Mouse (Mus musculus): ENCODE results near the gene Kcnq4. TPM values are rescaled to one million over a fixed set of nuclear protein-coding genes. Genes with fewer than 3 reads are reported as not detected.

The Kcnq4 gene
- total and polyA plus RNA-seq, 3 experiments: 0.05 TPM; not detected in 2

DNA sequence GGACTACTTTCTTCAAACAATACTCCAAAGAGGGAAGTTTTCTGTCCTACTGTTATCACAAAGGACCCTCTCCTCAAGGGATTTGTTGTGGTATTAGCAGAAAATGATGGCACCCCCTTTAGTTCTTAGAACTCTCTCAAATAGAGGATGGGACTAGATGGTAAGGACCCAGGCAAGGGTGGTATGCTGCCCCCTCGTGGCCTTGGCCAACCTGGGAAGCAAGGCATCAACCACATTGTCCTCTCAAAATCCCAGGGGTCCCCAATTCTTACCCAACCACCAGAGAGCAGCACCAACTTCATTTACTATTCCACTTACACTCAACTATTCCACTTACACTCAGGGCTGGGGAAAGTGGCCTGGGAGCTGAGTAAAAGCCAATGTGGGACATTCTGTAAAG lies 6.9 kb upstream of the Kcnq4 start:
- peaks cover 38% of the 10 kb centered on the region for H3K36me3 ChIP-seq (replicated peaks)
- peaks cover 27% of the 10 kb centered on the region for H3K27me3 ChIP-seq (ENCODE audit: insufficient read depth, low read length)
- H3K9me3 ChIP-seq (replicated peaks): no peaks in the 10 kb centered on the region
- peak; percentile 61 for DNase-seq (ENCODE audit: low spot score)
- H3K4me3 ChIP-seq (ENCODE audit: low read depth, low read length): no peak overlapping the region
- H3K4me1 ChIP-seq (ENCODE audit: insufficient read depth, low read depth, low read length): peaks cover 8% of the 10 kb centered on the region
- TF ChIP-seq CTCF (IDR thresholded peaks at IDR 0.05; ENCODE audit: low read depth, low read length) (peak; percentile 58), POLR2AphosphoS5 (IDR thresholded peaks at IDR 0.05; ENCODE audit: insufficient replicate concordance, low read depth, low read length) (no peak)
- ATAC-seq (ENCODE audit: extremely low read depth, insufficient number of reproducible peaks, low FRiP score, poor library complexity, severe bottlenecking): no peak; the same call in 1 of the 2 replicates

GRCm38 (mm10) chr4:120749601-120750000 lies 1.2 kb upstream of the Kcnq4 start:
- Histone ChIP-seq H3K4me1 (ENCODE audit: insufficient read depth, low read depth, low read length) (peaks cover 5% of the 10 kb centered on the region), H3K4me3 (ENCODE audit: low read depth, low read length) (no peak overlapping the region), H3K36me3 (replicated peaks) (no peaks in the 10 kb centered on the region), H3K27me3 (ENCODE audit: insufficient read depth, low read length) (peaks cover 79% of the 10 kb centered on the region), H3K9me3 (replicated peaks) (peaks cover 3% of the 10 kb centered on the region; the same call in 1 of the 2 replicates)
- ATAC-seq (ENCODE audit: extremely low read depth, insufficient number of reproducible peaks, low FRiP score, poor library complexity, severe bottlenecking): no peak
- no peak for DNase-seq (ENCODE audit: low spot score)
- TF ChIP-seq TAL1 (conservative IDR thresholded peaks at IDR 0.05; ENCODE audit: low read depth, low read length) (no peak), CTCF (IDR thresholded peaks at IDR 0.05; ENCODE audit: low read depth, low read length) (no peak), GATA2 (IDR thresholded peaks at IDR 0.05; ENCODE audit: borderline replicate concordance, low read depth, low read length) (no peak), GATA1 (IDR thresholded peaks at IDR 0.05; ENCODE audit: borderline replicate concordance, low read length) (no peak), POLR2AphosphoS5 (IDR thresholded peaks at IDR 0.05; ENCODE audit: insufficient replicate concordance, low read depth, low read length) (no peak)

- H3K9me3 ChIP-seq (replicated peaks): peaks cover 3% of the 10 kb centered on the region; the same call in 1 of the 2 replicates
- no peaks in the 10 kb centered on the region; the same call in 1 of the 2 replicates for H3K4me1 ChIP-seq (ENCODE audit: insufficient read depth, low read depth, low read length)
- ATAC-seq (ENCODE audit: extremely low read depth, insufficient number of reproducible peaks, low FRiP score, poor library complexity, severe bottlenecking) (no peak), DNase-seq (ENCODE audit: low spot score) (no peak)
- H3K4me3 ChIP-seq (ENCODE audit: low read depth, low read length): no peak overlapping the region; the same call in 1 of the 2 replicates
- peaks cover 95% of the 10 kb centered on the region for H3K27me3 ChIP-seq (ENCODE audit: insufficient read depth, low read length)
- H3K36me3 ChIP-seq (replicated peaks): no peaks in the 10 kb centered on the region
- TF ChIP-seq GATA1 (IDR thresholded peaks at IDR 0.05; ENCODE audit: borderline replicate concordance, low read length): no peak
- no peak for TF ChIP-seq TAL1 (conservative IDR thresholded peaks at IDR 0.05; ENCODE audit: low read depth, low read length)
- no peak for TF ChIP-seq CTCF (IDR thresholded peaks at IDR 0.05; ENCODE audit: low read depth, low read length)
- TF ChIP-seq POLR2AphosphoS5 (IDR thresholded peaks at IDR 0.05; ENCODE audit: insufficient replicate concordance, low read depth, low read length): no peak
- no peak for TF ChIP-seq GATA2 (IDR thresholded peaks at IDR 0.05; ENCODE audit: borderline replicate concordance, low read depth, low read length)
These were observed 1.1 kb downstream of the Kcnq4 start for GRCm38 (mm10) chr4:120747243-120747792.

DNA sequence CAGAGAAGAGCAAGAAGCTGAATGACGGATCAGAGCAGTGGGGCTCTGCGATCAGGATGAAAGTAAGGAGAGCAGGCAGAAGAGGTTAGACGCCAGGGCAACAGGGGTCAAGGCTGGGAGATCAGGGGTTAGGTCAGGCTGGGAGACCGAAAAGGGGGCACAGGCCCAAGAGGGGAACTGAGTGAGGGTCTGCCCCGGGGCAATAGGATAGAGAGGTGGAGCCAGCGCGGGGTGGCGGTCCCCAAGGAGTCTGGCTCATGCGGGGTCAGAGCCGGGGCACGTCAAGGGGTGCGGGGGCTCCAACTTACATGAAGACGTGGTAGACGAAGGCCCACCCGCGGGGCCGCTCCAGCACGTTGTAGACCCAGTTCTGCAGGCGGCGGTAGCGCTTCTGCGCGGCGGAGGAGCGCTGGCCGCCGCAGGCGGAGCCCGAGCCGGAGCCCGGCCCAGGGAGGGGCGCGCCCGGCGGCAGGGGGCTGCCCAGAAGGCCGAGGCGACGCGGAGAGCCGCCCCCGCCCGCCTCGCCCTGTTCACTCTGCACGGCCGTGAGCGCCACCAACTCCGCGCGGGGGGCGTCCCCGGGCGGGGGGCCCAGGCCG lies 1.8 kb downstream of the Kcnq4 start:
- no peak overlapping the region; the same call in 1 of the 2 replicates for H3K4me3 ChIP-seq (ENCODE audit: low read depth, low read length)
- DNase-seq (ENCODE audit: low spot score) (no peak), ATAC-seq (ENCODE audit: extremely low read depth, insufficient number of reproducible peaks, low FRiP score, poor library complexity, severe bottlenecking) (no peak)
- H3K36me3 ChIP-seq (replicated peaks): no peaks in the 10 kb centered on the region
- H3K27me3 ChIP-seq (ENCODE audit: insufficient read depth, low read length): peaks cover 95% of the 10 kb centered on the region
- H3K4me1 ChIP-seq (ENCODE audit: insufficient read depth, low read depth, low read length): no peaks in the 10 kb centered on the region; the same call in 1 of the 2 replicates
- H3K9me3 ChIP-seq (replicated peaks): peaks cover 3% of the 10 kb centered on the region; the same call in 1 of the 2 replicates
- TF ChIP-seq POLR2AphosphoS5 (IDR thresholded peaks at IDR 0.05; ENCODE audit: insufficient replicate concordance, low read depth, low read length) (no peak), TAL1 (conservative IDR thresholded peaks at IDR 0.05; ENCODE audit: low read depth, low read length) (no peak), GATA2 (IDR thresholded peaks at IDR 0.05; ENCODE audit: borderline replicate concordance, low read depth, low read length) (no peak), CTCF (IDR thresholded peaks at IDR 0.05; ENCODE audit: low read depth, low read length) (no peak), GATA1 (IDR thresholded peaks at IDR 0.05; ENCODE audit: borderline replicate concordance, low read length) (no peak)

- H3K4me1 ChIP-seq (ENCODE audit: insufficient read depth, low read depth, low read length): no peaks in the 10 kb centered on the region
- no peak overlapping the region for H3K4me3 ChIP-seq (ENCODE audit: low read depth, low read length)
- no peak for DNase-seq (ENCODE audit: low spot score)
- no peak for ATAC-seq (ENCODE audit: extremely low read depth, insufficient number of reproducible peaks, low FRiP score, poor library complexity, severe bottlenecking)
- no peaks in the 10 kb centered on the region for H3K36me3 ChIP-seq (replicated peaks)
- TF ChIP-seq POLR2AphosphoS5 (IDR thresholded peaks at IDR 0.05; ENCODE audit: insufficient replicate concordance, low read depth, low read length): no peak
- H3K27me3 ChIP-seq (ENCODE audit: insufficient read depth, low read length): peaks cover 93% of the 10 kb centered on the region
- H3K9me3 ChIP-seq (replicated peaks): peaks cover 3% of the 10 kb centered on the region; the same call in 1 of the 2 replicates
These were observed 2.5 kb downstream of the Kcnq4 start for GRCm38 (mm10) chr4:120745731-120746551.

DNA sequence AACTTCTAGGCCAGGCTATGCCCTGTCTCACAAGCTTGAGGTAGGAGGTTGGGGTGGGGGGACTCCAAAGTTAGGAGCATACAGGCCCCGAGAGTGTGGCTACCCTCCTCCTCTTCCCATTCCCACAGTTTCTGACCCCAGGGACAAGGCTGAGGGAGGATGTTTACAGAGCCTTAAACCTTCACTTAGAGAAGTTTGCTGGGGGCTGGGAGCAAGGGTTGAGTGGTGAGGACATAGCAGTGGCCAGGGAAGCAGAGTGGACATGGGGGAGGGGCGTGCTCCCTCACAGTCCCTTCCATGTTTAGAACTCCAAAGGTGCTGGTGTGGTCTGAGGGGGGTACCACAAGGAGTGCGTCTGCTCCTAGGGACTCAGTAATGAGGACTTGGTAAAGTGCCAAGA lies 4.8 kb downstream of the Kcnq4 start:
- Histone ChIP-seq H3K4me1 (ENCODE audit: insufficient read depth, low read depth, low read length) (no peaks in the 10 kb centered on the region), H3K27me3 (ENCODE audit: insufficient read depth, low read length) (peaks cover 92% of the 10 kb centered on the region), H3K36me3 (replicated peaks) (no peaks in the 10 kb centered on the region), H3K4me3 (ENCODE audit: low read depth, low read length) (no peak overlapping the region), H3K9me3 (replicated peaks) (peaks cover 3% of the 10 kb centered on the region; the same call in 1 of the 2 replicates)
- TF ChIP-seq GATA1 (IDR thresholded peaks at IDR 0.05; ENCODE audit: borderline replicate concordance, low read length) (no peak), GATA2 (IDR thresholded peaks at IDR 0.05; ENCODE audit: borderline replicate concordance, low read depth, low read length) (no peak), TAL1 (conservative IDR thresholded peaks at IDR 0.05; ENCODE audit: low read depth, low read length) (no peak), POLR2AphosphoS5 (IDR thresholded peaks at IDR 0.05; ENCODE audit: insufficient replicate concordance, low read depth, low read length) (no peak), CTCF (IDR thresholded peaks at IDR 0.05; ENCODE audit: low read depth, low read length) (no peak)
- DNase-seq (ENCODE audit: low spot score) (no peak), ATAC-seq (ENCODE audit: extremely low read depth, insufficient number of reproducible peaks, low FRiP score, poor library complexity, severe bottlenecking) (no peak)
